Mouse (Mus musculus) bone marrow macrophage, adult 2 months (primary cell): ENCODE measurements around the gene Hes7.

Source experiments
- CTCF ChIP-seq: IDR thresholded peaks from 2 replicates; pipeline ENCODE4 v1.5.1; 2012; ENCODE audit warnings: low read depth, mild to moderate bottlenecking, low read length, moderate library complexity
- POLR2A ChIP-seq: IDR thresholded peaks from 2 replicates; pipeline ENCODE4 v1.6.1; 2012; ENCODE audit warnings: mild to moderate bottlenecking, low read depth, low read length, borderline replicate concordance

GRCm38 (mm10) chr11:69108223-69108622 lies 12.0 kb upstream of the Hes7 start:
- TF ChIP-seq POLR2A (no peak), CTCF (no peak)
